Mouse (Mus musculus): ENCODE results near the gene Atr. TPM values are rescaled to one million over a fixed set of nuclear protein-coding genes. Genes with fewer than 3 reads are reported as not detected.

The Atr gene
- polyA plus RNA-seq (2012; rRNA removed): 6.8 and 8.3 TPM in 2 replicates

DNA sequence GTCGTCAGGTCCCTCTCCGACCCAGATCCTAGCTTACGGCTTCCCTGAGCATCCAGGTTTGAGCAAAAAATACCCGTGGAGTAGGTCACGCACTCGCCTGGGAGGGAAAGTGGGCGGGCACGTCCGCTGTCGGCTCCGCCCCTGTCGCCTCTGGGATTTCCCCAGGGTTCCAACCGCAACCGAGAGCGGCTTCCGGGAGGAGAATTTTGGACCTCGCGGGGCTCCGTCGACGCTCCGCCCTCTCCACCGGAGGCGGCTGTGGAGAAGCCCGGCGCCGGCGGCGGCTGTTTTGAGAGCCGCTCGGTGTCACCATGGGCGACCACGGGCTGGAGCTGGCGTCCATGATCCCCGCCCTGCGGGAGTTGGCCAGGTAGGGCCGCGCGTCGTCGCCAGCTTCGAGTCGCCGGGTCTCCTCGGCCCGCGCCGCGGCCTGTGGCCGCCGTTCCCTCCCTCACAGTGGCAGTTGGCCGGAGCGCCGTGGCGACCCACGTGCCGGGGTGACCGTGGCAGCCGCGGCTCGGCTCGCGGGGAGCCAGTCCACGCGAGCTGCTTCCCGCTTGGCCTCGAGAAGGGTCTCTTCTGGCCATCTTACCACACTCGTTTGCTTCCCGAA is at the start of gene Atr:
Atr (plus strand) TSS at position 184 of the 613 bp plus-strand sequence.
- peak; percentile 84 to 94 for DNase-seq (ENCODE audit: extremely low spot score in 1 of 2, low spot score in 1 of 2)

- DNase-seq (ENCODE audit: extremely low spot score in 1 of 2, low spot score in 1 of 2): no peak
Observed at GRCm38 (mm10) chr9:95809596-95809995, 47.8 kb upstream of the Atr start.

DNA sequence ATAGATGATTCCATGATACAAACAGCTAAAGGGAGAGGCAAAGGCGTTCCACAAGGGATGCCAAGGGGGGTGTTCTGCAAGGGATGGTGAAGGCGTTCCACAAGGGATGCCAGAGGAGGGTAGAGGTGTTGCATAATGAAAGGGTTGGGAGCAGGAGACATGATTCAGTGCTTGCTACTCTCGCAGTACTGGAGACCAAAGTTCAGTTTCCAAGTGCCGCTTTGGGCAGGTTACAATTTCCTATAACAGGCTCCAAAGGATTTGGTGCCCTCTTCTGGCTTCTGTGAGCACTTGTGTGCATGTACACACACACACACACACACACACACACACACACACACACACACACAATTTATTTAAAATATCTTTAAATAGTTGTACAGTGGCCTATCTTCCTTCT is 45.6 kb upstream of the Atr start:
- no peak for DNase-seq (ENCODE audit: extremely low spot score in 1 of 2, low spot score in 1 of 2)

DNA sequence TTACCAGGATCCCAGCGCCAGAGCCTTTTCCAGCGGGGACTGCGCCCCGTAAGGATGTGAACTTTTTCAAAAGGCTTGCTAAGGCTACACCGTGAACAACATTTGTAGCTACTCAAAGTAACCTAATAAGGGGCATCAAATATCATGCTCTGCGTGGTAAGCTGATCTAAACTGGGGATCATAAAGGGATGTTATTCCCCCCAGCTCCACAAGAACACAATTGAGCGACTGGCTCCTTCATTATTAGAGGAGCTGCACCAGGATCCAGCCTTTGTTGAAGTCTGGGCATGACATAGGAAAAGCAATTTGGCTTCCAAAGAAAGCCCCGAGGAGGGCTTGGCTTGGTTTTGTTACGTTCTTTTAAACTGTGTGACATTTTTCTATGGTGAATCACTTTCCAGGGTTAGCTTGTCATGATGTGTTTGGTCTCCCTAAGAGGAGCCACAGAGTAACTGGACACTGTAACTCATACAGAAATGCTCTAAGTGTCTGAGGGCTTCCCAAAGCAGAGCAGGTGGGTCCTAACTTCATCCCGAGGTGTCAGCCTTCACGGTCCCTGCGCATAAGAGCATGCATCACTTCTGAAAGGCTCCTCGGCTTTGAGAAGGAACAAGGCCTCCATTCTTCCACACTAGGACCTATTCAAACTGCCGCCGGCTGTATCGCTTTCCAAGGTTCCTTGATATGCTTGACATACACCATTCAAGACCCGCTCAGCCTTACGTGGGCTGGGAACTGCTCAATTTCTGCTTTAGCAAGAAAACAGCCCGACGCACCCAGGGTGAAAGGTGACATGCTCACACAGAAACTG is 43.5 kb upstream of the Atr start:
- no peak for DNase-seq (ENCODE audit: extremely low spot score in 1 of 2, low spot score in 1 of 2)

- DNase-seq (ENCODE audit: extremely low spot score in 1 of 2, low spot score in 1 of 2): no peak
Observed at GRCm38 (mm10) chr9:95815015-95815673, 42.3 kb upstream of the Atr start.

DNA sequence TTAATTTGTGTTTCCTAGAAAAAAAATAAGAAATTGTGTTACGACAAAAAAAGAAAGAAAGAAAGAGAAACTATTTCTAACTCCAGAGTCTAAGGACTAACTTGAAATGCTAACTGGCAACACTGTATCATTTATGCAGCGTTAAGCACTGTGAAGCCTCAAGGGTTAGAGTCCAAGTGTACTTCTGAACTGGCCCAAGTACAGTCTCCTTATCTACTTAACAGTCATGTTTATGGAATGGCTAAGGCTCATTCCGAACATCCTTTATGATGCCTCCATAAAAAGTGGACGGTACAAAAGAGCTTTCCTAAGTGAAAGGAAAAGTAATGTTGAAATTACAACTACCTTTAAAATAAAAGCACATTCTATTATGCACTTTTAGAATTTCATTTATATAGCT is 41.7 kb upstream of the Atr start:
- DNase-seq (ENCODE audit: extremely low spot score in 1 of 2, low spot score in 1 of 2): no peak

DNA sequence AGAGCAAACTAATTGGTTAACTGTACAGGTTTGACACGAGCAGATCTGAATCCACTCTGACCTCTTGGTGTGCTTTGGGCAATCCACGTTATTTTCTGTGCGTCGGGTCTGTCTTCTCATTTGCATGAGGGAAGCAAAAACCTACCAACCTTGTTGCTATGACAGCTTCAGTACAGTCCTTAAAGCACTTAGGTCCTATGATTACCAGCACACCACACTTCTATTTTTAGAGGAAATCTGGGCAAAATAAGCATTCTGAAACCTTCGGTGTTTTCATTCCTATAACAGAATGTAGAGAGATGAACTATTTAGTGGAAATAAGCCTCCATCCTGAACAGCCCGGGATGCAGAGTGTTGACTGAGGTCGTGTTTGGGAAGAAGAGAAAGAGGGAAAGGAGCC is 34.9 kb upstream of the Atr start:
- no peak for DNase-seq (ENCODE audit: extremely low spot score in 1 of 2, low spot score in 1 of 2)

GRCm38 (mm10) chr9:95827565-95827964 is 29.8 kb upstream of the Atr start:
- DNase-seq (ENCODE audit: extremely low spot score in 1 of 2, low spot score in 1 of 2): peak; percentile 33 to 62

GRCm38 (mm10) chr9:95832758-95833157 is 24.6 kb upstream of the Atr start:
- no peak for DNase-seq (ENCODE audit: extremely low spot score in 1 of 2, low spot score in 1 of 2)

DNA sequence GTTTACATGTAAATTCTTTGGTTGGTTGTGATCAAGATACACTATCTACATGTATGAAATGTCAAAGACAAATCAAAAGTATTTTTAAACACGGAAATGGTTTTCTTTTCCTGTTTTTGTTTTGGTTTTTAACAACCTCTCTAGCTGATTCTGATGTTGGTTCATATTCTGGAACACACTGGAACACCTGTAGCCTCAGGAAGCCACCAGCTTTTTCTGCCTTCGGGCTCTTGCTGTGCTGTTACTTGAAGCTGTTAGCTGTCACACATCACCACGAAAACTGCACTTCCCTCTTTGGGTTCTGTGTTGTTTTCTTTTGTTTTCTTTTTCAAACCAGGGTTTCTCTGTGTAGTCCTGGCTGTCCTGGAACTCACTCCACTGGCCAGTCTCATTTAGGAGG is 22.6 kb upstream of the Atr start:
- DNase-seq (ENCODE audit: extremely low spot score in 1 of 2, low spot score in 1 of 2): no peak

GRCm38 (mm10) chr9:95835741-95836140 is 21.7 kb upstream of the Atr start:
- no peak for DNase-seq (ENCODE audit: extremely low spot score in 1 of 2, low spot score in 1 of 2)

GRCm38 (mm10) chr9:95839424-95839823 is 18.0 kb upstream of the Atr start:
- DNase-seq (ENCODE audit: extremely low spot score in 1 of 2, low spot score in 1 of 2): no peak

GRCm38 (mm10) chr9:95844825-95845460 is 12.5 kb upstream of the Atr start, which contains the start of gene Pls1:
Pls1 (minus strand) TSS chr9:95845311.
- peak; percentile 71 to 97 for DNase-seq (ENCODE audit: extremely low spot score in 1 of 2, low spot score in 1 of 2)

DNA sequence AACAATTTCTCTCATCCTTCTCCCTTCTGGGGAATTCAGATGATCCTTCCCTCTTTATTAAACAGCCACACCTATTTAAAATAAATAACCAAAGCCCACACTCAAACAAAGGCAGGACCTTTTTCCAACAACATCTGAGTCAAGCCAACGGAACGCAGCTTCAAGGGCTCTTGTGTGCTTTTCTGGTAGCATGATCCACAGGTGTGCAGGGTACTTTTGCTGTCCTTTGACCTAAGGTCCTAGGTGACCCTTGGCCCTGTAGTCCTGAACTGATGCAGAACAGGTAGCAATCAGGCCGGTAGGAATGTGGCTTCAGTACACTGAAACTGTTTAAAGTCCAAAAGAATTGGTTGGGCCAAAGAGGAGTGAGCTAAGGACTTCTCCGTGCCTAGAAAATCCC is 11.7 kb upstream of the Atr start:
- no peak for DNase-seq (ENCODE audit: extremely low spot score in 1 of 2, low spot score in 1 of 2)

- DNase-seq (ENCODE audit: extremely low spot score in 1 of 2, low spot score in 1 of 2): no peak
Observed at GRCm38 (mm10) chr9:95851671-95852070, 5.7 kb upstream of the Atr start.

DNA sequence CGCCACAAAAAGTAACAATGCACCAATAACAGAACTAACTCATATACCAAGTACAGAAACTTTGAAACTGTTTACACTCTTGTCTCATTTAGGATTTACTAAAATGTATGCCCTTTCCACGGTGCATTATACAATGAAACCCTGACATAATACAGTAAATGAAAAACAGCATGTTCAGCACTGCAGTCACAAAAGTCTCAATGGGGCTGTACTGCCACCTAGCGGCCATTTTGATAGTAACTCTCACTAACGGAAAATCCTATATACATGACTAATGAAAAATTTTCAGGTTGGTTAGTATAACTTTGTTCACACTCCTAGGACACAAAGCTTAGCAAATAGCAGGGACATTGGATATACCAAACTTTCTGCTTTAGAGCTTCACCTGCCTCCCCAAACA is 4.5 kb upstream of the Atr start:
- DNase-seq (ENCODE audit: extremely low spot score in 1 of 2, low spot score in 1 of 2): peak; percentile 34 to 95

GRCm38 (mm10) chr9:95854891-95855290 is 2.5 kb upstream of the Atr start:
- no peak for DNase-seq (ENCODE audit: extremely low spot score in 1 of 2, low spot score in 1 of 2)

DNA sequence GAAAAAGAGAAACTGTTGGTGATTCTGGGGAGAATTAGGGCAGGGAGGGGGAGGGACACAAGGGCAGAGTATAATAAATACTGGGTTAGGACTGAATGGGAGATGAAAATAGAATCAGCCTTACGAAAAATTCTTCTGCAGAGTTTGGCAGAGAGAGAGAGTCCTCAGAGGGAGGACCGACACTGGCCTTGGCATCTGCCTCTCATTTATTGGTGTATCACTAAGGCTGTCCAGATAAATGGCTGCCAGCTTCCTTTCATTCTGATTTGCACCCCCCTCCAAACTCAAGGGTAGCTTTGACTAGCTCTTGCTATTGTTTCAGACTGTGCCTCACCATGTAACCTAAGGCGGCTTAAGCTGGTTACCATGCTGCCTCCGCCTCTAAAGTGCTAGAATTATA is 1.4 kb upstream of the Atr start:
- no peak for DNase-seq (ENCODE audit: extremely low spot score in 1 of 2, low spot score in 1 of 2)

GRCm38 (mm10) chr9:95858027-95858570 is 702 bp downstream of the Atr start:
- no peak for DNase-seq (ENCODE audit: extremely low spot score in 1 of 2, low spot score in 1 of 2)

DNA sequence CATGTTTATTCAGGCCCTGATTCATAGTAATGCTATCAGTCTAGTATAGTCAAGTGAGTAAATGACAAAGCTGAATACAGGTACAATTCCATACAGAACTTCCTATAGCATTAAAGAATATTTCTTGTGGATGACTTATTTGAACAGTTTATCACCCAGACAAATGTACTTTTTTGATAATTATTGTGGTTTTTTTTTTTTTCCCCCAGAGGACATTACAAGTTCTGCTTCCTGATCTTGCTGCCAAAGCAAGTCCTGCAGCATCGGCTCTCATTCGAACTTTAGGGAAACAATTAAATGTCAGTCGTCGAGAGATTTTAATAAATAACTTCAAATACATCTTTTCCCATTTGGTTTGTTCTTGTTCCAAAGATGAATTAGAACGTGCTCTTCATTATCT is 20.8 kb downstream of the Atr start:
- no peak for DNase-seq (ENCODE audit: extremely low spot score in 1 of 2, low spot score in 1 of 2)

DNA sequence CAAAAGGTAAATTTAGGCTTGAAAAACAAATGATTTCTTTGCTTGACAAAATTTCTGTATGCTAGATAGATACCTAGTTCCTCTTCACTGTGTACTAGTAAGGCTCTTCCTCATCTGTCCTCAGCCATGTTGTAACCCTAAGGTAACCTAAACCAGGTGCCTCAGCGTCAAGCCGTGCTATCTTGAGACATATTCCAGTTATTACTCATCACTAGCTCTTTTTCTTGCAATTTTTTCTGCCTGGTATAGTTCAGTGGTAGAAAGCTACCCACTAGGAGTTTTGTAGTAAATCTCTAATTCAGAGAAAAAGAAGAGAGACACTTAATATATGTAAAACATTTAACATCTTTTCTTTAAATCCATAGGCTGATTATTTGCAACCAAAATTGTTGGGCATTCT is 25.4 kb downstream of the Atr start:
- DNase-seq (ENCODE audit: extremely low spot score in 1 of 2, low spot score in 1 of 2): no peak

Data from frontal cortex, adult 2 months (tissue).